Mouse (Mus musculus) embryonic facial prominence, embryonic 10.5 days (tissue): ENCODE measurements around the gene Pdlim4. TPM values are rescaled to one million over a fixed set of nuclear protein-coding genes. Genes with fewer than 3 reads are reported as not detected.

Experiments used
- DNase-seq: peaks from one replicate; pipeline ENCODE4 v3.0.0-alpha.2; 2017; ENCODE audit warnings: low spot score
- H3K27ac ChIP-seq: fragments of 300-500 bp; sonication (generic); replicated peaks from 2 replicates; pipeline ENCODE4 v1.5.1; 2016; ENCODE audit warnings: mild to moderate bottlenecking
- H3K27me3 ChIP-seq: fragments of 300-500 bp; sonication (generic); replicated peaks from 2 replicates; pipeline ENCODE4 v1.6.1; 2016; ENCODE audit warnings: low read depth, mild to moderate bottlenecking; ENCODE audit not compliant: poor library complexity, severe bottlenecking
- H3K36me3 ChIP-seq: fragments of 300-500 bp; sonication (generic); replicated peaks from 2 replicates; pipeline ENCODE4 v1.6.1; 2016; ENCODE audit warnings: mild to moderate bottlenecking, moderate library complexity
- H3K4me1 ChIP-seq: fragments of 300-500 bp; sonication (generic); 2 replicates; pipeline ENCODE4 v1.6.1; 2016
- H3K4me3 ChIP-seq: fragments of 300-500 bp; sonication (generic); 2 replicates; pipeline ENCODE4 v1.5.1; 2016; ENCODE audit warnings: mild to moderate bottlenecking, moderate library complexity
- H3K9me3 ChIP-seq: fragments of 300-500 bp; sonication (generic); 2 replicates; pipeline ENCODE4 v1.6.1; 2016; ENCODE audit warnings: mild to moderate bottlenecking
- WGBS: fragments of 180-500 bp; shearing (Covaris S2); methylation state at CpG from one replicate; pipeline ENCODE4 v1.1.7; 2016; 5-methylcytosine and 5-hydroxymethylcytosine counted together
- polyA plus RNA-seq: library from polyadenylated mRNA; unstranded; fragments of >200 nt; fragmentation: Nextera tagmentation; extraction: Ambion mirVana; gene quantifications from 2 replicates; pipeline ENCODE4 v1.2.1, GENCODE M21; 2016

The Pdlim4 gene
- 91.1 and 112 TPM in 2 replicates for polyA plus RNA-seq

DNA sequence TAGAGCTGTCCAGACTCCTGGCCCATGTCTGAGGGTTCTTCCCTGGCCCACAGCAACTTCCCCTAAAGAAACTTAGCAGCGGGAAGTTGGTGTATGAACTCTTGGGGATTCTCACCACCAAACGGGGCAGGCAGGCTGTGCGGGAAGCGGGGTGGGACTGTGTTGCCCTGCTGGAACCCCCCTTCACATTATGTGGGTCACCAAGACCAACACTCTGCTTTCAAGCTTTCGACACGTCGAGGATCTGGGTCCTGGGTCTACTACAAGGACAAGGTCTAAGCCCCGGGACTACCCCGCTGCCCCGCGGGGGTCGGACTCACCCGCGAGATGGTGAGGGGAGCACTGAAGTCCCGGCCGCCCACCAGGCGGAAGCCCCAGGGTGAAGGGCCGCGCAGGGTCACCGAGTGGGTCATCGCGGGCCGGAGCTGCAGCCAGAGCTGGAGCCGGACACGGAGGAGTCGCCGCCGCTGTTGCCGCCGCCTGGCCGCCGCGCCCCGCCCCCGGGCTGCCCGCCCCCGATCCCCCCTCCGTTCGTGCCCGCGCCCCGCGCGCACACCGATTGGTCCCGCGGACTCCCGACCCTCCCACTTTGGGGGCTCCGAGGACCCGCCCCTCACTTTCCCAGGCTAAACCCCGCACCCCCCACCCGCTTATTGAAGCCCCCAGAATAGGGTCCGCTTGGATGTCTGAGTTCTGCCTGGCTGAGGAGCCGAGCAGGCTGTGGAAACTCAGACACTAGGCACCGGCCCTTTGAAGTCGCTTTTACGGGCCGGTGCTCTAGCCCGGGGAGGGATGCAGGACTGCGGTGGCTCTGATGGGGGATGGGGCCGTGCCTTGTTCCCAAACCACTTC, at the start of gene Pdlim4:
Gene Pdlim4 (minus strand): TSS at position 495 of the 852 bp plus-strand sequence.
- peaks cover 53% of the 10 kb centered on the region for H3K4me1 ChIP-seq
- H3K27ac ChIP-seq: peak within 1 kb of the TSS; percentile 90
- peaks cover 9% of the 10 kb centered on the region; the same call in 1 of the 2 replicates for H3K36me3 ChIP-seq
- peak within 1 kb of the TSS; percentile 76 for H3K4me3 ChIP-seq
- H3K27me3 ChIP-seq: peaks cover 30% of the 10 kb centered on the region
- DNase-seq: peak; percentile 90
- WGBS: 1% methylated on average over 60 of the region's 61 CpGs
- no peaks in the 10 kb centered on the region for H3K9me3 ChIP-seq

- DNase-seq: no peak
- Histone ChIP-seq H3K4me1 (peaks cover 42% of the 10 kb centered on the region), H3K27ac (no peak overlapping the region; the same call in 1 of the 2 replicates), H3K4me3 (no peak overlapping the region), H3K9me3 (no peaks in the 10 kb centered on the region), H3K27me3 (no peaks in the 10 kb centered on the region), H3K36me3 (peaks cover 27% of the 10 kb centered on the region)
- 92% methylated on average over 10 of the region's 10 CpGs for WGBS
These were observed 48.3 kb upstream of the Pdlim4 start for GRCm38 (mm10) chr11:54117096-54117495.

GRCm38 (mm10) chr11:54116406-54116805, 47.6 kb upstream of the Pdlim4 start:
- peaks cover 27% of the 10 kb centered on the region for H3K36me3 ChIP-seq
- peaks cover 48% of the 10 kb centered on the region for H3K4me1 ChIP-seq
- no peak for DNase-seq
- no peak overlapping the region for H3K27ac ChIP-seq
- H3K27me3 ChIP-seq: no peaks in the 10 kb centered on the region
- no peak overlapping the region for H3K4me3 ChIP-seq
- WGBS: 90% methylated on average over 4 of the region's 4 CpGs
- H3K9me3 ChIP-seq: no peaks in the 10 kb centered on the region

GRCm38 (mm10) chr11:54115911-54116310, 47.1 kb upstream of the Pdlim4 start:
- Histone ChIP-seq H3K4me1 (peaks cover 48% of the 10 kb centered on the region), H3K27me3 (no peaks in the 10 kb centered on the region), H3K27ac (no peak overlapping the region), H3K9me3 (no peaks in the 10 kb centered on the region), H3K4me3 (no peak overlapping the region), H3K36me3 (peaks cover 31% of the 10 kb centered on the region)
- 58% methylated on average over 3 of the region's 3 CpGs for WGBS
- DNase-seq: no peak

DNA sequence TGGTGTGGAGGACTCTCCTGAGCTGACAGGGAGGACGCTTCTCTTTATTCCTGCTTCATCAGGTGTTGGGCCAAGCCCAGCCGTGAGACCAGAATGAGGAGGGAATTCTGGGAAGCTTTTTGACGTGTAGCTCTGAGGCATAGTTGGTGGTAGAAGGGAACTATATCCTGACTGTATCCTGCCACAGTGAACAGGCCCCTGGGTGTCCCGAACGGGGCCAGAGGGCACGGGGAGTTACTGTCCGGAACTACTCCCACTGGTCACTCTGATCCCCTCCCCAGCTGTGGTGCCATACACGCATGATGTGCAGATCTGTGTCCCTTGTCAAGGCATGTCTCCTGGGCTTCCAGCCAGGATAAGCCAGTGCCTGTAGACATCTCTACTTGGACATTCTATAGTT, 46.5 kb upstream of the Pdlim4 start:
- Histone ChIP-seq H3K27ac (peak overlapping the region; percentile 40; the same call in 1 of the 2 replicates), H3K27me3 (no peaks in the 10 kb centered on the region), H3K9me3 (no peaks in the 10 kb centered on the region), H3K4me1 (peaks cover 48% of the 10 kb centered on the region), H3K4me3 (no peak overlapping the region), H3K36me3 (peaks cover 34% of the 10 kb centered on the region)
- DNase-seq: no peak
- WGBS: 87% methylated on average over 8 of the region's 8 CpGs

DNA sequence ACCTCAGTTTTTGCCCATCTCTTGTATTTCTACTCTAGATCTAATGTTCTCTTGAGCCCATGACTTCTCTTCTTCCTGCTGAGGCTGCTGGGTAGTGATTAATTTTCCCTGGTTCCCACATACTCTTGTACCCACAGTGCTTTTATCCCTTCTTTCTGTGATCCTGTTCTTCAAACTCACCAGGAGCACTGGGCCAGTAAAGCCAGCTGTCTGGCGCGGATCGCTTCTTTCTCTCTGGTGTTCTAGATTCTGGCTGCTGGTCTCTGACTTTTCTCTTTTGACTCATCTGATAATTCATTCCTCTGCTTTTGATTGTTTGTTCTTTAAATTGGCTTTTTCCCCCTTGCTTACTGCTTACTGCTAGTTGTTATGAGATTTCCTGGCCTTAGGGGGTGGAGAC, 45.9 kb upstream of the Pdlim4 start:
- H3K9me3 ChIP-seq: no peaks in the 10 kb centered on the region
- 94% methylated on average over 3 of the region's 3 CpGs for WGBS

GRCm38 (mm10) chr11:54113352-54113751, 44.5 kb upstream of the Pdlim4 start:
- no peaks in the 10 kb centered on the region for H3K27me3 ChIP-seq
- peak overlapping the region; percentile 36; the same call in 1 of the 2 replicates for H3K4me3 ChIP-seq

More for the DNA sequence above, 45.9 kb upstream of the Pdlim4 start:
- Histone ChIP-seq H3K27ac (no peak overlapping the region), H3K4me3 (no peak overlapping the region), H3K27me3 (no peaks in the 10 kb centered on the region), H3K4me1 (peaks cover 48% of the 10 kb centered on the region), H3K36me3 (peaks cover 33% of the 10 kb centered on the region)
- no peak for DNase-seq

DNA sequence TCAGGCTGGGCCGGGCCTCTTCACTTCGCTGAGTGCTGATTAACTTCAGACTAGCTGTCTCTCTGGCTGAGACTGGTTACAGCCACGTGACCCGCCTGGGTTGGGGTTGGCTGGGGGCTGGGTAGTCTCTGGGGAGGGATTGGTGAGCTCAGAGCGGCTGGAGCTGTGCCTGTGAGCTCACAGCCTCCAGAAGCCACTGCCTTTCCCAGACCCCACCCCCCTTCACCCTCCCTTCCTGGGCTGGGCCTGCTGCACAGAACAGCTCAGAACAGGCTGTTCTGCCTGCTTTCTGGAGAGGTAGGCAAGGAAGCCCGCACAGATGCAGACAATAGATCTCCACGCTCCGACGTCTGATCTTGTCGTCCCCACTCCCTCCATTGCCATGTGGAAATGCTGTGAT, 44.1 kb upstream of the Pdlim4 start:
- H3K36me3 ChIP-seq: peaks cover 22% of the 10 kb centered on the region
- peaks cover 40% of the 10 kb centered on the region for H3K4me1 ChIP-seq
- no peaks in the 10 kb centered on the region for H3K9me3 ChIP-seq
- 1% methylated on average over 10 of the region's 10 CpGs for WGBS
- peak overlapping the region; percentile 85 for H3K27ac ChIP-seq
- no peaks in the 10 kb centered on the region for H3K27me3 ChIP-seq
- DNase-seq: peak; percentile 96
- H3K4me3 ChIP-seq: peak overlapping the region; percentile 36; the same call in 1 of the 2 replicates

More at GRCm38 (mm10) chr11:54113352-54113751, 44.5 kb upstream of the Pdlim4 start:
- no peak for DNase-seq
- peaks cover 41% of the 10 kb centered on the region for H3K4me1 ChIP-seq
- H3K27ac ChIP-seq: peak overlapping the region; percentile 85
- peaks cover 25% of the 10 kb centered on the region for H3K36me3 ChIP-seq
- no peaks in the 10 kb centered on the region for H3K9me3 ChIP-seq
- 54% methylated on average over 4 of the region's 4 CpGs for WGBS

- peak overlapping the region; percentile 85 for H3K27ac ChIP-seq
- no peaks in the 10 kb centered on the region for H3K9me3 ChIP-seq
- H3K4me3 ChIP-seq: peak overlapping the region; percentile 36; the same call in 1 of the 2 replicates
- H3K36me3 ChIP-seq: peaks cover 15% of the 10 kb centered on the region
- DNase-seq: no peak
- 82% methylated on average over 21 of the region's 21 CpGs for WGBS
- no peaks in the 10 kb centered on the region for H3K27me3 ChIP-seq
- peaks cover 40% of the 10 kb centered on the region for H3K4me1 ChIP-seq
These were observed 43.3 kb upstream of the Pdlim4 start for GRCm38 (mm10) chr11:54111976-54112741.

DNA sequence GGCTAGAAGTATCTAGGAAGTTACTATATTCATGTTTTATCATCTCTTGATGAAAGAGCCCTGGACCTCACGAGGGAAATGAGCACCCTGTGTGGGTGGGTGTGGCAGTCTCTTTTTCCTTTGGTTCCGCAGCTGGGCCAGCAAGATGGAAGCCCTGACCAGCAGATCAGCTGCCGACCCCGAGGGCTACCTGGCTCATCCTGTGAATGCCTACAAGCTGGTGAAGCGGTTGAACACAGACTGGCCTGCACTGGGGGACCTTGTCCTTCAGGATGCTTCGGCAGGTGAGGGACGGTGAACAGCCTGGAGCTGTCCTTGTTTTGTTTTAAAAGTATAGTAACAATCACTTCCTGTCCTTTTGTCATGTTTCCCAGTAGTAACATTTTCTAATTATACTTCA, 42.5 kb upstream of the Pdlim4 start:
- WGBS: 83% methylated on average over 7 of the region's 7 CpGs
- H3K9me3 ChIP-seq: no peaks in the 10 kb centered on the region
- peaks cover 14% of the 10 kb centered on the region for H3K36me3 ChIP-seq
- H3K4me1 ChIP-seq: peaks cover 40% of the 10 kb centered on the region
- H3K4me3 ChIP-seq: no peak overlapping the region
- H3K27me3 ChIP-seq: no peaks in the 10 kb centered on the region
- H3K27ac ChIP-seq: no peak overlapping the region
- no peak for DNase-seq

GRCm38 (mm10) chr11:54108894-54109293, 40.1 kb upstream of the Pdlim4 start:
- Histone ChIP-seq H3K36me3 (peaks cover 14% of the 10 kb centered on the region), H3K9me3 (no peaks in the 10 kb centered on the region), H3K4me1 (peaks cover 24% of the 10 kb centered on the region), H3K4me3 (no peak overlapping the region), H3K27ac (no peak overlapping the region), H3K27me3 (no peaks in the 10 kb centered on the region)
- no peak for DNase-seq
- 87% methylated on average over 5 of the region's 5 CpGs for WGBS

- H3K27ac ChIP-seq: no peak overlapping the region
- H3K9me3 ChIP-seq: no peaks in the 10 kb centered on the region
- DNase-seq: no peak
- peaks cover 21% of the 10 kb centered on the region for H3K4me1 ChIP-seq
- peaks cover 14% of the 10 kb centered on the region for H3K36me3 ChIP-seq
- H3K27me3 ChIP-seq: no peaks in the 10 kb centered on the region
- H3K4me3 ChIP-seq: no peak overlapping the region
- 68% methylated on average over 3 of the region's 3 CpGs for WGBS
These were observed 39.3 kb upstream of the Pdlim4 start for GRCm38 (mm10) chr11:54108131-54108530.
